Mouse (Mus musculus) stomach, embryonic 16.5 days (tissue): ENCODE data around the gene Pex26. TPM values are rescaled to one million over a fixed set of nuclear protein-coding genes. Genes with fewer than 3 reads are reported as not detected.

Experiments
- ATAC-seq: fragments of 200-750 bp; cut with Nextera tagmentation; 2 replicates; pipeline ENCODE4 v1.8.0; 2017; ENCODE audit warnings: moderate number of reproducible peaks, moderate TSS enrichment; ENCODE audit not compliant: insufficient read depth, low FRiP score
- H3K27ac ChIP-seq: fragments of 300-500 bp; sonication (generic); 2 replicates; pipeline ENCODE4 v1.5.1; 2014; ENCODE audit warnings: low read length
- H3K27me3 ChIP-seq: fragments of 300-500 bp; sonication (generic); 2 replicates; pipeline ENCODE4 v1.6.1; 2014; ENCODE audit warnings: low read length, control low read depth, mixed read lengths; ENCODE audit not compliant: control insufficient read depth, insufficient read depth
- H3K36me3 ChIP-seq: fragments of 300-500 bp; sonication (generic); 2 replicates; pipeline ENCODE4 v1.6.1; 2014; ENCODE audit warnings: low read length; ENCODE audit not compliant: control insufficient read depth, insufficient read depth
- H3K4me1 ChIP-seq: fragments of 300-500 bp; sonication (generic); 2 replicates; pipeline ENCODE4 v1.6.1; 2014; ENCODE audit warnings: low read length, control low read depth, mixed read lengths; ENCODE audit not compliant: control insufficient read depth, insufficient read depth
- H3K4me2 ChIP-seq: fragments of 300-500 bp; sonication (generic); 2 replicates; pipeline ENCODE4 v1.6.1; 2014; ENCODE audit warnings: low read depth, low read length, mixed read lengths
- H3K4me3 ChIP-seq: fragments of 300-500 bp; sonication (generic); replicated peaks from 2 replicates; pipeline ENCODE4 v1.5.1; 2014; ENCODE audit warnings: mild to moderate bottlenecking, low read length
- H3K9ac ChIP-seq: fragments of 300-500 bp; sonication (generic); 2 replicates; pipeline ENCODE4 v1.6.1; 2014; ENCODE audit warnings: low read length
- H3K9me3 ChIP-seq: fragments of 300-500 bp; sonication (generic); replicated peaks from 2 replicates; pipeline ENCODE4 v1.6.1; 2016; ENCODE audit warnings: low read length, control low read depth; ENCODE audit not compliant: control insufficient read depth
- WGBS: fragments of 180-500 bp; shearing (Covaris S2); extraction: QIAGEN DNeasy Blood & Tissue Kit; methylation state at CpG from one replicate; pipeline ENCODE4 v1.1.7; 2014; 5-methylcytosine and 5-hydroxymethylcytosine counted together
- polyA plus RNA-seq: library from polyadenylated mRNA; unstranded; fragments of >200 nt; fragmentation: Nextera tagmentation; extraction: Ambion mirVana; gene quantifications from 2 replicates; pipeline ENCODE4 v1.2.1, GENCODE M21; 2015

Gene Pex26
- polyA plus RNA-seq, 1 experiment from 2014 or later = 14.0 TPM

DNA sequence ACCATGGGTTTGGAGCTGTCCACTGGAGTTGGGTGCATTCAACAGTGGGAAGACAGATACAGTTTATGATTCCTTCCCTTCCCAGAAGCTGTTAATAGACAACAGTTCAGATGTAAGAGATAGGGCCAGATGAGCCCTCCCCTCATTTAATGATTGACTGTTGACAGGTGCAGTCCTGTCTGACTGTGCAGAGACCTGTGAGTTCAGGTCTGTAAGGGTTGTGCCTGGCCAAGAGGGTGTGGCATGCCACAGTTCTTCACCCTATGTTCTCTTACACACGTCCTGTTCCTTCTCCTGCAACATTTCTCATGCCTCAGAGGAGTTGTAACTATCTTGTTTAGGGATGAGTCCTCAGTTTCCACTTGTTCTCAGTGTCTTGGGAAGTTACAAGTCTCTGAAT, 49.2 kb downstream of the Pex26 start:
- Histone ChIP-seq H3K4me1 (no peaks in the 10 kb centered on the region), H3K36me3 (no peaks in the 10 kb centered on the region), H3K27me3 (no peaks in the 10 kb centered on the region), H3K9me3 (no peaks in the 10 kb centered on the region), H3K9ac (no peak overlapping the region), H3K4me3 (no peak overlapping the region), H3K27ac (no peak overlapping the region), H3K4me2 (no peak overlapping the region)
- no peak for ATAC-seq
- WGBS = 19% methylated on average over 1 of the region's 1 CpGs

DNA sequence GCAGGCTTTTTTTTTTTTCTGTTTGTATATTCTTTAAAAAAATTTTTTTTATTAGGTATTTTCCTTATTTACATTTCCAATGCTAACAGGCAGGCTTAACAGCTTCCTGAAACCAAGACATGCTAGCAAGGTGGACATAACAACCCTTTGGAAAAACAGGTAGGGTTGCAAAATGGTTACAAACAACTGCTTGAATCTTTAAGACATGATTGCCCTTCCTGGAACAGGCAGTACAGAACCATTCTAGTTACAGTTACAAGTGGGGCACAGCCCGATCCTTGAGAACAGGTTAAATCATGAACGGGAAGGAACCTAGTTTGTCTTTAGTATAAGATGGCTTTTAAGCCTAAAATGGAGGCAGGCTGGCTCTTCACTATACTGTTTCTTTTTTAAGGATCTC, 52.9 kb downstream of the Pex26 start:
- no peaks in the 10 kb centered on the region for H3K4me1 ChIP-seq
- H3K36me3 ChIP-seq = no peaks in the 10 kb centered on the region
- no peaks in the 10 kb centered on the region for H3K9me3 ChIP-seq
- H3K27me3 ChIP-seq = no peaks in the 10 kb centered on the region
- WGBS = 80% methylated on average over 2 of the region's 2 CpGs
- H3K4me3 ChIP-seq = no peak overlapping the region
- H3K4me2 ChIP-seq = no peak overlapping the region
- ATAC-seq = no peak
- no peak overlapping the region for H3K27ac ChIP-seq
- H3K9ac ChIP-seq = no peak overlapping the region

DNA sequence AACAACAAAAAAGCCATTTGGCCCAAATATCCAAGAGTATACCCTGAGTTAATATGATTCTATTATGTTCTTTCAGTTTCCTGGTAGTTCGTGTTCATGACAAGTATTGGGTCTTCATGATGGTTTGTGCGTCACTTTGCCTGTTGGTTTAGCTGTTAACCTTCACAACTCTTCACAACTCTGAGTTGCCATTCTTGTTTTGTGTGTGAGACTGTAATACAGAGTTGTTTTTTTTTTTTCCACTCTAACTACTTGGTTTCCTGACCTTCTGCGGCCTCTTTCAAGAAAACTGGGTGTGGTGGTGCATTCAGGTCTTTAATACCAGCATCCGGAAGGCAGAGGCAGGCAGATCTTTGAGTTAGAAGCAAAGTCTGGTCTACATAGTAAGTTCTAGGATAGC, 54.7 kb downstream of the Pex26 start:
- no peak overlapping the region for H3K4me2 ChIP-seq
- ATAC-seq = no peak
- H3K36me3 ChIP-seq = no peaks in the 10 kb centered on the region
- H3K9ac ChIP-seq = no peak overlapping the region
- H3K9me3 ChIP-seq = no peaks in the 10 kb centered on the region
- H3K27ac ChIP-seq = no peak overlapping the region
- H3K4me3 ChIP-seq = no peak overlapping the region
- WGBS = 90% methylated on average over 4 of the region's 4 CpGs
- H3K4me1 ChIP-seq = no peaks in the 10 kb centered on the region
- H3K27me3 ChIP-seq = no peaks in the 10 kb centered on the region

DNA sequence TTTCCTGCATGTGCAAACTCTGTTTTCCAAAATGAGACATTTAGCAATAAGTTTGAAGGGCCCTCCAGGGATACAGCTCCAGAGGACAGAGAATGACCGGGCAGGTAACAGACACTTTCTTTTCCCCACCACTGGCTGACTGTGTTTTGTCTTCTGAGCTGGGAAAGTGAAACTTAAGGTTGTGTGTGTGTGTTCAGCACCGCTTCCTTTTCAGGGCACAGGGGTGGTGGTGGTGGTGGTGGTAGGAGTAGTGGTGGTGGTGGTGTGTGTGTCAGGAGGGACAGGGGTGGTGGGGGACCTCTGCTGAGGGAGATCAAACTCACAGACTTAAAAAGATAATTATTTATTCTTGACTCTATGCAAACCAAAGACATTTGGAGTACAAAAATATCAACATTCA, 58.3 kb downstream of the Pex26 start:
- 73% methylated on average over 2 of the region's 2 CpGs for WGBS
- ATAC-seq = no peak
- no peak overlapping the region for H3K9ac ChIP-seq

DNA sequence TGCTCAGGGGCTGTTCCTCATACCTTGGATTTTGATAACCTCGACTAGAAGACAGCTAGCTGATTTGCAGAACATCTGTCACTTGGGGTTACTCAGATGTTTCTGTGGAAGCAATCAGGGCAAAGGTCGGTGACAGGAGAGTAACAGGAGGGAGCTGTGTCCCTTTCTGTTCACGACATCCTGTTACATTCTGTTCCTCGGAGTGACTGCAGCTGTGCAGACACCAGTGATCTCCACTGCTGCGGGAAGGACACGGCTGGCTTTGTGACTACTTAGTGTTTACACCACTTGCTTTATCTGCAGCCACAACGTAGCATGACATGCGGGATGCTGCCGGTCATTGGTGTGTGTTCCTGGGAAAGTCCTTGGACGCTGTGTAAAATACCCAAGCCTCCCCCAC, 59.7 kb downstream of the Pex26 start:
- Histone ChIP-seq H3K9me3 (no peaks in the 10 kb centered on the region), H3K4me2 (no peak overlapping the region), H3K27me3 (no peaks in the 10 kb centered on the region), H3K27ac (no peak overlapping the region), H3K9ac (no peak overlapping the region), H3K4me3 (no peak overlapping the region), H3K36me3 (no peaks in the 10 kb centered on the region), H3K4me1 (peaks cover 3% of the 10 kb centered on the region; the same call in 1 of the 2 replicates)
- ATAC-seq = no peak
- 37% methylated on average over 10 of the region's 10 CpGs for WGBS

More for the DNA sequence above, 58.3 kb downstream of the Pex26 start:
- Histone ChIP-seq H3K27ac (no peak overlapping the region), H3K4me2 (no peak overlapping the region), H3K4me1 (peaks cover 3% of the 10 kb centered on the region; the same call in 1 of the 2 replicates), H3K36me3 (no peaks in the 10 kb centered on the region), H3K4me3 (no peak overlapping the region), H3K27me3 (no peaks in the 10 kb centered on the region), H3K9me3 (no peaks in the 10 kb centered on the region)

DNA sequence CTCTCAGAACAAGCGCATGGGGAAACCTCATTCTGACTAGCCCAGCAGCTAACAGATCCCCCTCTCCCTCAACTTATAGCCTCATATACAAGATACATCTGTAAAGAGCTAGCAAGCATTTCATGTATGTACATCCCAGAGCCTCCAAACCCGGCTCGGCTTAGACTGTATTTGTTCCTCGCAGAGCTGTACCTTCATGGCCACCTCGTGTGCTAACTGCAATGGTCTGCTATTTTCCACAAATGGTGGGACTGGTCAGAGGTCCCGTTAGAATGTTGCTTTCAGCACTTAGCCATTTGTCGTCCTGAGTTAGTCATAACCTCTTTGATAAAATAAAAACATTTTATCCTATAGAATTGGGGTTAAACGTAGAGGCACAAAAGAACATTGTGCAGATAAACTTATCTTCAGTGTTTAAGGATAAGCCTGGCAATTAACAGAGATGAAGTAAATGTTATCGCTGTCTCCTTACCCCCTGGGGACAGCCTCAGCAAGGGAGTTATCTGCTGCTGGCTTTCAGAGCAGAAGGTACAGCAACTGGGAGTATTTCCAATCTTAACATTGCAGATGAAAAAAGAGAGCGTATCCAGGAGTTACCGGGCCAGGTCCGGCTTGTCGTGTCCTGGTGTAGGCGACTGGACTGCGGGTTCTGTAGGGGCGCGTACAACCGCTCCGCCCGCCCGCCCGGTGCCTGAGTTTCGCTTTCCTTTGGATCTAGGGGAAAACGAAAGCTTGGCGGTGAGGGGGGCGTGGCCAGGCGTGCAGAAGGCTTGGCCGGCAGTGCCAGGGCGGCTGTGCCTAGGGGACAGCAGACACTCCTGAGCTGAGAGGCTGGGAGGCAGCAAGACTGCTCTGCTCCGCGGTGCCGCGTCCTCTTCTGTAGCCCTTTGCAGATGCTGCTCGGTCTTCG, 61.9 kb downstream of the Pex26 start, which contains the start of gene Usp18:
Gene Usp18 (plus strand): TSS at position 780 of the 910 bp plus-strand sequence.
- no peaks in the 10 kb centered on the region for H3K9me3 ChIP-seq
- no peak within 1 kb of the TSS for H3K27ac ChIP-seq
- H3K9ac ChIP-seq = peak within 1 kb of the TSS; percentile 74
- H3K4me1 ChIP-seq = peaks cover 3% of the 10 kb centered on the region; the same call in 1 of the 2 replicates
- peak; percentile 93 for ATAC-seq
- 4% methylated on average over 35 of the region's 35 CpGs for WGBS
- no peaks in the 10 kb centered on the region for H3K27me3 ChIP-seq
- H3K4me3 ChIP-seq = peak within 1 kb of the TSS; percentile 67
- H3K4me2 ChIP-seq = peak within 1 kb of the TSS; percentile 65
- H3K36me3 ChIP-seq = no peaks in the 10 kb centered on the region

DNA sequence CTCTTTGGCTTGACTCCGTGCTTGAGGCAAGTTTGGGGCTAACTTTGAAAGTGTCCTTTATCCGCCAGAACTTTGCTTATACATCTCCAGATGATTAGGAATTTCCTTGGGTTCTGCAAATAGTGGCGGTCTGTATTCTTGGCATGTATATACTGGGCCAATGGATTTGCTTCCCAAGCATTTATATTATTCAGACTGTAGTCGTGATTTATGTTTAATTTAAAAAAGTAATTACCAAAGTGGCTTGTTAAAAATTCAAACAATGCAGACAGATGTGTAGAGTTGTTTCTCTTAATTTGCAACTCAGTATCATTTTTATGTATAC, 62.5 kb downstream of the Pex26 start:
- peak; percentile 12; the same call in 1 of the 2 replicates for ATAC-seq

More for the DNA sequence above, 62.5 kb downstream of the Pex26 start:
- Histone ChIP-seq H3K9me3 (no peaks in the 10 kb centered on the region), H3K9ac (peak overlapping the region; percentile 74), H3K27me3 (no peaks in the 10 kb centered on the region), H3K27ac (no peak overlapping the region), H3K4me2 (peak overlapping the region; percentile 65), H3K4me1 (peaks cover 3% of the 10 kb centered on the region; the same call in 1 of the 2 replicates), H3K36me3 (no peaks in the 10 kb centered on the region), H3K4me3 (peak overlapping the region; percentile 67)
- WGBS = 5% methylated on average over 4 of the region's 4 CpGs

Other genes with a start within 250 kb of the Pex26 start
- gene Mical3, start 52.7 kb upstream of the Pex26 start, polyA plus RNA-seq = 8.9 and 11.5 TPM in 2 replicates
- 0.74 and 0.81 TPM in 2 replicates for gene Tuba8, start 27.0 kb downstream of the Pex26 start, polyA plus RNA-seq
- gene Usp18, start 62.2 kb downstream of the Pex26 start, polyA plus RNA-seq = 2.9 and 3.1 TPM in 2 replicates
- gene Slc6a13, start 116.6 kb downstream of the Pex26 start, polyA plus RNA-seq = 2.0 and 2.9 TPM in 2 replicates
- gene Slc6a12, start 159.4 kb downstream of the Pex26 start, polyA plus RNA-seq = 0.27 TPM in 1 of 2 replicates, not detected in the other